Mouse (Mus musculus): ENCODE measurements around the gene Sox5. TPM values are rescaled to one million over a fixed set of nuclear protein-coding genes. Genes with fewer than 3 reads are reported as not detected.

The Sox5 gene
- polyA plus RNA-seq, 2 experiments from 2014 or later = 0.08 to 0.37 TPM

DNA sequence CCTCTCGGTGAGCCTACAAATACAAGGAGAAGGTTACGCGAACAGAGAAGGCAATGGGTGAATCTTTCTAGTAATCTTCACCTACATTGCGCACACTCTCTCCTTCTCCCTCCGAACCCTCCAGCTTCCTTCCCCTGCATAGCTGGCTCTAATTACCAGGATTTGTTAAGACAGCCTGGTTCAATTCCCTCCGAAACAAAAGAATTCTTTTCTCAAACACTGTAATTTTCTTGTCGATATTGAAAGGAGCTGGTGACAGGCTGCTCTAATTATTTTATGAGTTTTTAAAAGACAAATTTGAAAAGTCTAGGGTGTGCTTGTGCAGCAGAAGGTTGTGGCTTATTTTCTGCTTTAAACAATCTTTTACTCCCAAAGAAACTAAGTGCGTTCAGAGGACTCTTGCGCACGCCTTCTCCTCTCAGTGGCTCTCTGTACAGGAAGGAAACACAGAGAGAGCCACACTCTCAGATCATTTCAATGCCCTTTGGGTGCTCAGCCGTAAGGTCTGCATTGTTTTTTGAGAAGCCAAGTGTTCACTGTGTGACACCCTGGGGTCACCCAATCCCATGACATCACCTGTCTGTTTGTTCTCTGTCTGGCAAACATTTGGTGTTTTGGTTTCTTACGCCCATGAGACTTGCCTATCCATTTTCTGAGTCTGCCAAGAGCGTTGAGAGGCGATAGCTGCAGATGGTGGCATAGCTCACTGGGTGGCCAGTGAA is 392.3 kb downstream of the Sox5 start:
- no peak for ATAC-seq

DNA sequence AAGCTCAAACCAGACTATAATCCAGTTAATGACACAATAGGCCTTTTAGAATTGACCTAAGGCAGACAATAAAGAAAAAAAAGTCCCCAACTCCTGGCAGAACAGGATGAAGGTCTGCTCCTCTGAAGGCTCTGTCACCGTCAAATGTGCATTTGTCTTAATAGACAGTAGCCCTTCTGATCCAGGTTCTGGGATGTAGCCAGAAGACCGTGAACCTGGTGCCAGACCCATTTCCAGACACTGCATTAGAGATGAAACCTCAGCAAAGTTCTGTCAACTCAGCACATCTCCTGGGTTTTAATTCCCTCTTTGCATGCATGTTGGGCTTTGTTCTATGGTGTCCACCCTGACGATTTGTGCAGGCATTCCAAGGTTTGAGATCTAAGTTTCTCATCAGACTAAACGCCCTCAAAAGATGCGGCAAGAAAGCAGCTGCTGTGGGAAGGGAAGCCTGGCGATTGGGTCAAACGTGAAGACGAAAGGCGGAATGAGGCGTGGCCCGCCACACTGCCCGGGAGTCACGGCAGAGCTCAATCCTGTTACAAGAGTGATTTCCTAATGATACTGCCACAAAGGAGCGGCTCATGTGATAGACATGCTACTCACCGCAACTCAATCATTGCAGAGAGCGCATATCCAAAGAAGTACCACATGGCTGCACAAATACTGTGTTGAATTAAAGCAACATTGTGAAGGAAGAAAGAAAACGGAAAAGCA is 394.1 kb downstream of the Sox5 start:
- ATAC-seq = no peak

DNA sequence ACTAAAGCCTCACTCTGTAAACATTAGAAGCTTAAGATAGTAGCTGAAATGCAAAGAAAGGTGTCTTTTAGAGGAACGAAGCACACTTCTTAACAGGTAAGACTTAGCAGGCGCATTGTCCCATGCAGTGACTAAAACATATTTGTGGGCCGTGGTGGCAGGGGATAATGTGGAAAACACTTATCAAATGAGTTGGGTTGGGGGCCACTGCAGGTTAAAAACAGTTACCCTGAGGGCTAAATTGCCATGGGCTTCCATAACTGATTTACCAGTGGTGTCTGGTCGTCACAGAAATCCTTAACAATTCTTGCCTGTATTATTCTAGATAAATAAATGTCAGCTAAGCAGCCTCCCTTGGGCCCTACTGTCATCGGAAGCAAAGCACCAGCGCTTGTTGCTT is 401.1 kb downstream of the Sox5 start:
- no peak for ATAC-seq

DNA sequence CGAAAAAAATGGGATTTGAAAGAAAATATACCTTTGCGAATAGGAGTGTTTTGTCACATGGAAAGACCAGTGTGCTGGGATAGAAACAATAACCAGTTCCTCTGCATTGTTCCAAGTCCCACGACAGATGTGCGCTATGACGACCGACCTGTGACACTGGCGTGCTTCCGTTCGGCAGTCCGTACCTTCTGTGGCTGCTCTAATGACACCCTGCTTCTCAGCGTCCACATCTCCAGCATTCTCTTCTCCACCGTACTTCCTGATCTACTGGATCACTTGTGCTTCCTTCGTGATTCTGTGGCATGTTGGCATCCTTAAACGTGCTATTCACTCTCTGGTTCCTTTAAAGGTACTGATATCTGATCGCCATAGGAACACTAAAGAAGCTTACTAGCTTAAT is 401.6 kb downstream of the Sox5 start:
- ATAC-seq = no peak

DNA sequence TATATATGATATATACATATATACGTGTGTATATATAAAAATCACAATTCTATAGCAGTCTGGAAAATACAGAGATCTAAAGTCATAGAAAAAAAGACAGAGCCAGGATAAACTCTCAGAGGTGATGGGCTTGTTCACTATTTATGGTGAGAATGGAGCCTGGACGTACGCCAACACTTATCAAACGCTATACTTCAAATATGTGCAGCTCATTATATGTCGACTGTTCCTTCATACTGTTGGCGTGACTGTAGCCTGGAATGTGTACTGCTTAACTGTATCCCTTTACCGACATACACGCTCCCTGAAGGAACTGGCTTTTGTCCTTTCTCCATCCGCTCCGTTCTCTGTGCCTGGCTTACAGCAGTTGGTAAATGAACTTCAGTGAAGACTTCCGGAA is 407.0 kb downstream of the Sox5 start:
- ATAC-seq = no peak

DNA sequence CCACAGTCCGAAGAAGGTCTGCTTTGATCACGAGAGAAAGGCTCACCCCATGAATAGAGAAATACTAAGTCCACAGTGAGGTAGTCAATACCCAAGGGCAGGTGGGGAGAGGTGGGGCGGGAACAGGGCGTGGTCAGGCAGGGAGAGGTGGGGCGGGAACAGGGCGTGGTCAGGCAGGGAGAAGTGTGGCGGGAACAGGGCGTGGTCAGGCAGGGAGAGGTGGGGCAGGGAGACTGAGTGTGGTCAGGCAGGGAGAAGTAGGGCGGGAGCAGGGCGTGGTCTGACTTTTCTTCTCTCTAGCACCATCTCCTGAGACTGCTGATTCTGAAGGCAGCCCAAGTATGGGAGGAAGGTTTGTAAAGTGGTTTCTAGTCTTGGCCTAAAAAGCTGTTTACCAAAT is 411.1 kb downstream of the Sox5 start:
- no peak for ATAC-seq

DNA sequence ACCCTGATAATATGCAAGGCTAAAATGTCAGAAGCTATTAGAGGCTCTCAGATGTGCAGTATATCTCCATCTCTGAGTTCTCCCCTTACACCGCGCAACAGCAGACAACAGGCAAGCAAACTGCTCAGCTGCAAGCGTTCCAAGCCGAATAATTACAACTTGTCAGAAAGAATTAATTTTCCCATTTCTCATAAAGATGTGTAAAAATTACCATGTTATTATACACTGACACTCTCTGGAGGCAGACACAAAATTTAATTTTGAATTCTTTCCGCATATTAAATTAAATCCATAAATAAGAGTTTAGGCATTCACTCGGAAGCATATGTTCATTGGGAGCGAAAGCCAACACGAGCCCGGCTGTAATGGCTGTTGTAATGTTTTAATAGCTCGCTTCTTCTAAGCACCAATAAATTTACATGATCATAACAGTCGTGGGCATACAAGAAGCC is 414.1 kb downstream of the Sox5 start:
- ATAC-seq = no peak

DNA sequence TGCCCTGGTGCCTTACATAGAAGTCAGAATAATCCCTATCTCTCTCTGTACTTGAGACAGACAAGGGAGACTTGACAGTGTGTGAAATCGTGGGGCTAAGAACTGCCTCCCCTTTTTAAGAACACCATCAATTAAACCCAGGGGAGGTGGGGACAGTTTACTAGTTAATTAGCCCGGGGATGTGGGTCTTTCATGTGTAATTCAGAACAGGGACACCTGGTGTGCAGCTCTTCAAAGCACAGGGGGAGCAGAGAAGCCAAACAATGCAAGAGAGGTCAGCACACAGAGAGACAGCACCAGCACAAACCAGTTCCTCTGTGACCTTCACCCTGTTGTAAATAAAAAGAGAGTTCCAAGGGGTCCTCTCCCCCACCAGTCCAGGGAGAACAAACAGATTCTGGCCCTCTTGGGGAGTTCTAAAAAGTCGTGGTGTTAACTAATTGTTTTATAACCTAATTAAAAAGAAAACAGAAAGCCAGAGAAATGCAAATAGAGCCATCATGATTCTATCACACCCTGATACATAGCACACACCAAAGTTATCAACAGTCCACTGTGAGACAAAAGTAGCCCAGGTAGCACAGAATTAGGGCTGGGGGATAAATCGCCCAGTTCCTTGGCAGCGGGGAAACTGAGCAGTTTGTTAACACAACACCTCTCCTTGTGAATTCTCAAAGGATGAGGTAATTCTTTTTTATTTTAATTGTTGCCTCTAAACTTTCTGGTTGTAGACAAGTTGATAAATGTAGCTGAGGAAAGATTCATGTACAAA is 420.3 kb downstream of the Sox5 start:
- no peak for ATAC-seq

DNA sequence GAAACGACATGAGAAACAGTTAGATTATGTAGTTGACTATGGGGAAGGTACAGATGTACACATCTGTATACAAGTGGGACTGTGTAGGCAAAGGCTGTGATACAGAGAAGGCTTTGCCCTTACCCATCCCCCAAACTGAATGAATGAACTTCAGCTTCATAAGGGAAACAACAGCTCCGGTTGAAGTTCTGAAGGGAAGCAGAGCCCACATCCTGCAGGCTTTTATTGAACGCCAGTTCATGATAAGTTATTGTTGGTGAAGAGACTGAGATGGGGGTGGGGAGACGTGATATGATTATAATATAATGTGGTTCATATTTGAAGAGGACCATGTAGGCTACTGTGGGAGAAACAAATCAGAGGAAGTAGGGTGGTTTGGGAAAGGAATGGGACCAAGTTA is 424.7 kb downstream of the Sox5 start:
- ATAC-seq = no peak

DNA sequence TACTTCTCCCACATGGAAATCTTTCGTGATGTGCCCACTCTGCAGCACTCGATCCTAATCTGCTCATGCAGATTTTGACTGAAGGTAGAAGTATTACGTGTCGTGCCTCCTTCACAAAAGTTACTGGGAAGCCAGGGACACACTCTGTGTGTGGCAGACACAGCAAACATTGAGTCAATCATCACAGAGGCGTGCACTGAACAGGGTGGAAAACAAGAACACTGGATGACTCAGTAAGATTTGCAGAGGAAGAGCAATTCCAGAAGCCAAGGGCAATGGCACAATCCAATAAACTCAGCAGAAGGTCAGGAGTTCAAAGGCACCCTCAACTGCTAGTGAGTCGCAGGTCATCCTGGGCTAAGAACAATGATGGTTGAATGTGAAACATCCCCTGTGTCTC is 430.7 kb downstream of the Sox5 start:
- no peak for ATAC-seq

DNA sequence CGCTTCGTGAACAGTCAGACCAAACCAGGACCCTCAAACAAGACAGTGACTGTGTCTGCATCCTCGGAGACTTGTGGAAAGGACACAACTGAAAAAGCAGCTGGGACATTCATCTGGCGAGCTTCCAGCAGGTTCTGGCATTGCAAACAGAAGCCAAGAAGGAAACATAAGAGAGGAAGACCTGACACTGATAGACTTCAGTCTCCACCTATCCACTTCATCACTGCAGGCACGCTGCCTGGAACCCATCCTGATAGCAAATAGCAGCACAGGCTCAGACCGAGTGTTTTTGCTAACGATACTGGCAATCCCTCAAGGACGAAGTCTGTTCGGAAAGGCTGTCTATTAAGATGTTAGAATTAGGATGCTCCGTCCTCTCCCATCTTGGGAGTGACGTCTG is 438.4 kb downstream of the Sox5 start:
- ATAC-seq = no peak

DNA sequence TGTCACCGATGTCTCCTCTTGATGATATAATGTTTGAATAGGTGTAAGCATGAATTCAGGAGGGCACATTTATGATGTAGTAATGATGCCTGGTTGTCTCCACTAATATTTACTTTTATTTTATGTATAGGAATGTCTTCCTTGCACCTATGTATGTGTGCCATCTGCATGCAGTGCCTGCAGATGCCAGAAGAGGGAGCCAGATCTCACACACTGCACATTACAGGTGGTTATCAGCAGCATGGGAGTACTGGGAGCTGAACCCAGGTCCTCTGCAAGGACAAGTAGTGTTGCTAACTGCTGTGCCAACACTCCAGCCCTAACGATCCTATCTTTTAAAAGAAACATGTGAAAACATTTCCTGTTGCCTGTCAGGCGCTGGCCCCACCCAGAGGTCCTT is 442.2 kb downstream of the Sox5 start:
- no peak for ATAC-seq

DNA sequence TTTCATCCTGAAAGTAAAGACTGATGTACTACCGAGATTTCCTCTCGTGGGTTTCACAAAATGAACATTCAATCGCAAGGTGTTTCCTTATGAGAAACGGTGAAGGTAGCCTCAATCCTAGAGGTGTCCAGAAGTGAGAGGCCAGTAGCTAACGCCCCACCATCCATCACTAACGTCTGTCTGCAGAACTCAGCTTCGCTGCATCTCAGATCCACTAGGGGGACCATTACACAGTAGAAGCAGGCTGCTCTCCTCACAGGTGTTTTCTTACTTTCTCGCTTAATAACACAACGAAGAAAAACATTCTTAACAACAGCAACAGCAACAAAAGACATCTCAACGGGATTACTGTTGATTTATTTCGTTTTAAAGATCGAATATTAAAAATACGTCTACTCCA is 442.8 kb downstream of the Sox5 start:
- ATAC-seq = no peak

DNA sequence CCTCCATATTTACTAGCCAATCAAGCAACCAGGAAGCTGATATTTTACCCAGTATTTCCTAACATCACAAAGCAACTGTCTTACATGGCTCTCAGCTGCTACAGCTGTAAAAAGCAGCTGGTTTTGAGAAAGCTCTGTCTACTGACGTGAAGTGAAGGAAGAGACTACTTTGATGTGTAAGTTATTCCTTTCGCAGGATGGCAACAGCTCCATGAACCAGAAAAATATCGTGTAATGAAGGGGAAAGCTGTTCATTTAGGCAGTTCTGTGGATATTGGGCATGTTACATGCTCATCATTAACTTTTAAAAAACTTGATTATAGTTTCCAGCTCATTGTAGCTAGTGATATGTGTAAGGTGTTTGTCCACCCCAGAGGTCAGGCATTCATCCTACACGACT is 443.6 kb downstream of the Sox5 start:
- ATAC-seq = no peak

DNA sequence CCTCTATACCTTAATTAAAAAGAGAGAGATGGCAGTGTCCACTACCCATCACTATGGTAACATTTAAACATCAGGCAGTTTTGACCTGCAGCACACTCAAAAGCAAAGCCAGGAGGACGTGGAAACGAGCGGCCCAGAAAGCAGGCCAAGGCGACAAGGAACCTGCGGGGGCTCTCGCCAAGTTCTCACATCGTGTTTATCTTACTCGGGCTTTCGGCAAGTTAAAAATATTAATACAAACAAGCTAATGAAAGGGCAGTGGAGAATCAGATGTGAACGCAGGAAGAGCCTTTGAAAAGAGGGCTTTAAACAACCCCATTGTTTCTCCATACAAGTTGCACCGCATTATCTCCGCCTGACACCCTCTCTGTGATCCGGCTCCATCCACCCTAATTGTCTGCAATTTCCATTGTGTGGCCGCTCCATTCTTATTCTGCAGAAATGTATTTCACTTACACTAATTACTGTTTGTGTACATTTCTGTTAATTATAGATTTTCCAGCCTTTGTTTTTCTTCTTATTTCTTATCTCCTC is 444.3 kb downstream of the Sox5 start:
- ATAC-seq = no peak

DNA sequence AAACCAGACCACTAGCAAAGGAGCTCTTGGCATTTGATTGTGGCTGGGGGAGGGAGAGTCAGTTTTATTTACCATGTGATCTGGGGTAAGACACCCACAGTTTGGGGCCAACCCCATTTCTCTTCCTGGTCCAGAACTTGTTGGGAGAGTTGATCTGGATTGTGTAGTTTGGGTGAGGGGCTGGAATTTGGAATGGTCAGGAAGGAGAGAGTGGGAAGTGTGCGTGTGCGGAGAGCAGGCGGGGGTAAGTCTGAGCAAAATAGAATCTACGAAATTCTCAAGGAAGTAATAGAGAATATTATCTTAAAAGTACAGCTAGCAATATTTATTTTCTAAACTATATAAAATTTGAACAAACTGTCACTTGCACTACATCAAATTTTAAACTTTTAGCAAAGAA is 445.0 kb downstream of the Sox5 start:
- no peak for ATAC-seq

DNA sequence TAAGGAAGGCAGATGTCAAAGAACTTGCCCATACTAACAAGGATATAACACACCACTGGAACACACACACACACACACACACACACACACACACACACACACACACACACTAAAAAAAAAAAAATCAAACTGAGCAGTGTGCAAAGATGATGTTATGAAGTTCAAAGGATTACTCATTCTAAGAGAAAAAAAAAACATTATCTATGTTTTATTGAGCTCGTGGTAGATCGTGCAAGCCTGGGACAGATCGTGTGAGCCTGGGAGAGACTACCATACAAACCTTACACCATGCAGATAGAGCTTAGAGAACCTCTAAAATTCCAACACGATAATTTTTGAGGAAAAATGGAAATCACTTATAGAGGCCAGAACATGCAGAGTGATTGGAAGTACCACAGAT is 448.6 kb downstream of the Sox5 start:
- ATAC-seq = peak; percentile 52

DNA sequence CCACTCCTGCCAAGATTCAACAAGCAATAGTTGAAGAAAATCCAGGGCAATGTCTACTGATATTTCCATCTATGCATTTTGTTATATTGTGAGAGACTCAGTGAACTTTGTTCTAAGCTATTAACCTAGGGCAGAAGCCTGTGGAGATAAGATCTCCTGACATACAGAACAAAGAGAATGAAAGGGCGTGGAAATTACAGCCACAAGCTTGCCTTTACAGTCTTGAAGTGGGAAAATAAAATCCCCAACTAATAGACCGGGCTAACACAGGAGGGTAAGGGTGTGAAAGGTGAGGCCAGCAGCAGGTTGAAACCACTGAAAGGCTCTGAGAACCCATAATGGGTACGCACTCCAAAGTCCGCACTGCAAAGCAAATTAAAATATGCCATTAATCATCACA is 449.8 kb downstream of the Sox5 start:
- peak; percentile 57 for ATAC-seq

DNA sequence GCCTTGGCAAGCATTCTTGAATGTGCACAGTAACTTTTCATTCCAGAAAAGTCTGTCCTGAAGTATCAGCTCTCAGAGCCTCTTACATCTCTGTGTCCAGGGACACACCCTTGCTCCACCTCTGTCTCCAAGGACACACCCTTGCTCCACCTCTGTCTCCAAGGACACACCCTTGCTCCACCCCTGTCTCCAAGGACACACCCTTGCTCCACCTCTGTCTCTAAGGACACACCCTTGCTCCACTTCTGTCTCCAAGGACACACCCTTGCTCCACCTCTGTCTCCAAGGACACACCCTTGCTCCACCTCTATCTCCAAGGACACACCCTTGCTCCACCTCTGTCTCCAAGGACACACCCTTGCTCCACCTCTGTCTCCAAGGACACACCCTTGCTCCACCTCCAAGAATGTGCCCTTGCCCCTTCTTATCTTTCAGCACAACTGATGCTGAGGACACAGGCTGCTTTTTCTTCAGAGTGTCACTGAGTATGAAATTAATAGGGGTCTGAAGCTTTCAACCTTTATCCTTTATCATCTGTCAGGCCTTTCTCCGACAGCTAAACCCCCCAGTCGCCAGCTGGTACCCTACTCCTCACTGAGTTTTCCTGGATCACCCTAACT is 452.4 kb downstream of the Sox5 start:
- no peak for ATAC-seq

DNA sequence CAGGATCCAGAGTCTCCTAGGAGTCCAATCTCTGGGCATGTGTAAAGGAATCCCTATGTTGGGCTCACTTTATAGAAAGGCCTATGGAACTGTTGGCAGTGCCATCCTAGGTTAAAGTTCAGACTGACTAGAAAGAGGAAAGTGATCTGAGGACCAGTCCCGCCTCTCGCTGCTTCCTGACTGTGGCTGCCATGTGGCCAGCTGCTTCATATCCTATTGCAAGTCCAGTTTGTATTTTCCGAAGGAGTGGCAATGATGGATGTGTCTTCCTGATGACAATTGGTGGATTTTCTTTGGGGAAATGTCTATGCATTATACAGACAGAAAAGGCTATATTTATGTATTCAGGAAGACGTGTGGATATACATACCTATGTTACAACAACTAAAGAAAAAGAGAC is 453.0 kb downstream of the Sox5 start:
- ATAC-seq = no peak

DNA sequence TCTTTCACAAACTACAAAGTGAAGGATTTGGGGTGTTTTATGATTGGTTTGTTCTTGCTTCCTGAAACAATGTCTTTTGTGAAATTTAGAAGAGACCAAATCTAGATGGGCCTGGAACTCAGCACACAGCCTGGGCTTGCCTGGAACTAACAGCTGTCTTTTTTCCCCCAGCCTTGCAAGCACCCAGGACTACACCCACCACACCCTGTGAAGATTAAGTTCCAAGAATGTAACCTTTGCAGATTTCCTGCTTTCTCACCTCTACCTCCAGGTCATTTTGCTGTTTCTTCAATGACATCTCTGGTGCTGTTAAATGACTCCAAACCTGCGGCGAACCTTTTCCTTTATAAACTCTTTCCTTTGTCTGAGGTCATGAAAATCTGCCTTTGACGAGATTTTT is 455.0 kb downstream of the Sox5 start:
- ATAC-seq = no peak

DNA sequence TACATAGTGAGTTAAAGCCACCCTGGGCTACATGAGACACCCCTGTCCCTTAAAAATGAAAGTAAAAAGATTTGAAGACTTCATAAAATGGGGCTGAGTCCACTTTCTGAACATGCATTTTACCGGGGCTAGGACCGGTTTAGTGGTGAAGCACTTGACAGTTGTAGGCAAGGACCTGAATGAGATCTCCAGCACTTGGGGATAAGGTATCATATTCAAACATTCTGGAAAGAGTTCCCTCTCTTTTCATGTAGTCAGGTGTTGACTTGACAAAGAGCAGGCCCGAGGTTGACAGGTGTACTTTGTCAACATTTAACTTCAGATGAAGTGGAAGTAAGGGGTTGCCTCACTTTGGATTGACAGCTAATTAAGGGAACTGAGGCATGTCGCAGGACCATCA is 458.4 kb downstream of the Sox5 start:
- ATAC-seq = no peak

Measured in activated CD4-positive, CD25-positive, alpha-beta regulatory T cell, adult 4 months (primary cell).